Mouse (Mus musculus) mature B cell (primary cell): Measurements from ENCODE around the gene Hepacam2.

Source experiments
- in situ Hi-C: fragments of 300-500 bp; cut with MboI; formaldehyde crosslinking; loops from 2 replicates; pipeline ENCODE4 v1.14.3; 2019

The Hepacam2 gene

GRCm38 (mm10) chr6:3498162-3498848, at the start of gene Hepacam2, which contains the start of gene Vps50:
TSS of gene Hepacam2 (minus strand) at chr6:3498298.
TSS of gene Vps50 (plus strand) at chr6:3498382.
- in situ Hi-C loops = no loop called here

- in situ Hi-C loops = no loop called here
Observed at GRCm38 (mm10) chr6:3544970-3545369, 46.9 kb upstream of the Hepacam2 start.

- in situ Hi-C loops = no loop called here
Observed at GRCm38 (mm10) chr6:3543862-3544261, 45.8 kb upstream of the Hepacam2 start.

- in situ Hi-C loops = no loop called here
Observed at GRCm38 (mm10) chr6:3539470-3539869, 41.4 kb upstream of the Hepacam2 start.

GRCm38 (mm10) chr6:3536048-3536447, 38.0 kb upstream of the Hepacam2 start:
- in situ Hi-C loops = no loop called here

- in situ Hi-C loops = no loop called here
Observed at GRCm38 (mm10) chr6:3531445-3531844, 33.3 kb upstream of the Hepacam2 start.

- in situ Hi-C loops = no loop called here
Observed at GRCm38 (mm10) chr6:3528198-3528597, 30.1 kb upstream of the Hepacam2 start.

- in situ Hi-C loops = loop anchor here (25.0 kb wide), 3 partner anchors 550 to 1875 kb away; partner anchors contain the start of gene Asb4
Observed at GRCm38 (mm10) chr6:3512611-3513010, 14.5 kb upstream of the Hepacam2 start.

- in situ Hi-C loops = loop anchor here (25.0 kb wide), 3 partner anchors 551 to 1876 kb away; partner anchors contain the start of gene Asb4
Observed at GRCm38 (mm10) chr6:3511612-3512011, 13.5 kb upstream of the Hepacam2 start.

- in situ Hi-C loops = loop anchor here (25.0 kb wide), 3 partner anchors 551 to 1876 kb away; partner anchors contain the start of gene Asb4
Observed at GRCm38 (mm10) chr6:3511116-3511515, 13.0 kb upstream of the Hepacam2 start.

GRCm38 (mm10) chr6:3509782-3510181, 11.7 kb upstream of the Hepacam2 start:
- in situ Hi-C loops = loop anchor here (25.0 kb wide), 3 partner anchors 553 to 1878 kb away; partner anchors contain the start of gene Asb4

- in situ Hi-C loops = loop anchor here (25.0 kb wide), 3 partner anchors 554 to 1879 kb away; partner anchors contain the start of gene Asb4
Observed at GRCm38 (mm10) chr6:3508151-3508550, 10.1 kb upstream of the Hepacam2 start.

- in situ Hi-C loops = loop anchor here (25.0 kb wide), 3 partner anchors 555 to 1880 kb away; partner anchors contain the start of gene Asb4
Observed at GRCm38 (mm10) chr6:3507078-3507477, 9.0 kb upstream of the Hepacam2 start.

- in situ Hi-C loops = loop anchor here (25.0 kb wide), 3 partner anchors 557 to 1882 kb away; partner anchors contain the start of gene Asb4
Observed at GRCm38 (mm10) chr6:3505289-3505688, 7.2 kb upstream of the Hepacam2 start.

GRCm38 (mm10) chr6:3500286-3500685, 2.2 kb upstream of the Hepacam2 start:
- in situ Hi-C loops = loop anchor here (25.0 kb wide), 3 partner anchors 562 to 1887 kb away; partner anchors contain the start of gene Asb4

GRCm38 (mm10) chr6:3496210-3496609, 1.9 kb downstream of the Hepacam2 start:
- in situ Hi-C loops = no loop called here

- in situ Hi-C loops = no loop called here
Observed at GRCm38 (mm10) chr6:3494285-3494684, 3.8 kb downstream of the Hepacam2 start.

- in situ Hi-C loops = no loop called here
Observed at GRCm38 (mm10) chr6:3487355-3487754, 10.7 kb downstream of the Hepacam2 start.

GRCm38 (mm10) chr6:3485133-3485532, 13.0 kb downstream of the Hepacam2 start:
- in situ Hi-C loops = no loop called here

GRCm38 (mm10) chr6:3481705-3482104, 16.4 kb downstream of the Hepacam2 start:
- in situ Hi-C loops = no loop called here

- in situ Hi-C loops = no loop called here
Observed at GRCm38 (mm10) chr6:3479853-3480252, 18.2 kb downstream of the Hepacam2 start.

GRCm38 (mm10) chr6:3476299-3476698, 21.8 kb downstream of the Hepacam2 start:
- in situ Hi-C loops = no loop called here

GRCm38 (mm10) chr6:3470706-3471105, 27.4 kb downstream of the Hepacam2 start:
- in situ Hi-C loops = no loop called here
